Mouse (Mus musculus) liver (tissue): Measurements from ENCODE around the gene Ugt1a1.
"Not testable (repeated sequence)": the region's sequence is repeated elsewhere in the genome, so short reads cannot be mapped to it uniquely, and the experiment has no call there.

Source experiments
- DNase-seq: peaks from one replicate; pipeline ENCODE4 v3.0.0-alpha.2; 2020; ENCODE audit warnings: mixed read lengths

The Ugt1a1 gene

GRCm38 (mm10) chr1:88211812-88212211, at the start of gene Ugt1a1:
Gene Ugt1a1, plus strand, starts transcription at chr1:88211959.
- DNase-seq, result peak; percentile 14

- DNase-seq, result no peak
Measured at GRCm38 (mm10) chr1:88165711-88166110, 46.0 kb upstream of the Ugt1a1 start, which contains the start of gene Ugt1a5. Gene Ugt1a5, plus strand, starts transcription at chr1:88166012.

- DNase-seq, result not testable (repeated sequence)
Measured at GRCm38 (mm10) chr1:88172190-88172589, 39.6 kb upstream of the Ugt1a1 start.

- DNase-seq, result no peak
Measured at GRCm38 (mm10) chr1:88179657-88180056, 32.1 kb upstream of the Ugt1a1 start.

- DNase-seq, result no peak
Measured at GRCm38 (mm10) chr1:88186325-88186935, 25.3 kb upstream of the Ugt1a1 start.

- DNase-seq, result no peak
Measured at GRCm38 (mm10) chr1:88192136-88192535, 19.6 kb upstream of the Ugt1a1 start.

GRCm38 (mm10) chr1:88195687-88196086, 16.1 kb upstream of the Ugt1a1 start:
- DNase-seq, result no peak

GRCm38 (mm10) chr1:88197443-88197842, 14.3 kb upstream of the Ugt1a1 start:
- no peak for DNase-seq

- no peak for DNase-seq
Measured at GRCm38 (mm10) chr1:88199996-88200395, 11.8 kb upstream of the Ugt1a1 start.

GRCm38 (mm10) chr1:88200456-88200855, 11.3 kb upstream of the Ugt1a1 start, which contains the start of gene Ugt1a2:
Gene Ugt1a2, plus strand, starts transcription at chr1:88200601.
- no peak for DNase-seq

GRCm38 (mm10) chr1:88205294-88205922, 6.4 kb upstream of the Ugt1a1 start, which contains the start of gene Dnajb3:
Gene Dnajb3, minus strand, starts transcription at chr1:88205782.
- peak; percentile 92 for DNase-seq

- peak; percentile 71 for DNase-seq
Measured at GRCm38 (mm10) chr1:88206843-88207479, 4.8 kb upstream of the Ugt1a1 start.

GRCm38 (mm10) chr1:88212341-88213045, 734 bp downstream of the Ugt1a1 start:
- no peak for DNase-seq

- no peak for DNase-seq
Measured at GRCm38 (mm10) chr1:88213061-88213460, 1.3 kb downstream of the Ugt1a1 start.

- DNase-seq, result peak; percentile 14
Measured at GRCm38 (mm10) chr1:88213766-88214461, 2.2 kb downstream of the Ugt1a1 start.

GRCm38 (mm10) chr1:88214462-88214952, 2.7 kb downstream of the Ugt1a1 start:
- DNase-seq, result no peak

GRCm38 (mm10) chr1:88215466-88216380, 4.0 kb downstream of the Ugt1a1 start:
- DNase-seq, result peak; percentile 17

- no peak for DNase-seq
Measured at GRCm38 (mm10) chr1:88216551-88216950, 4.8 kb downstream of the Ugt1a1 start.

GRCm38 (mm10) chr1:88217144-88217543, 5.4 kb downstream of the Ugt1a1 start:
- no peak for DNase-seq

GRCm38 (mm10) chr1:88217576-88217975, 5.8 kb downstream of the Ugt1a1 start:
- no peak for DNase-seq

GRCm38 (mm10) chr1:88218051-88218450, 6.3 kb downstream of the Ugt1a1 start:
- no peak for DNase-seq
